Mouse (Mus musculus) neutrophil, adult 59 days (primary cell): ENCODE results near the gene Olfr307. TPM values are rescaled to one million over a fixed set of nuclear protein-coding genes. Genes with fewer than 3 reads are reported as not detected.

Experiments used
- total RNA-seq, 2 experiments: library from RNA; stranded (reverse); gene quantifications; 1 replicate in 1 of 2; 2 replicates in 1 of 2; pipeline ENCODE4 v1.2.4; 2023

Gene Olfr307
- not detected for total RNA-seq

GRCm38 (mm10) chr7:86337486-86337885 is at the start of gene Olfr307:
Olfr307 (minus strand) TSS chr7:86337586.

GRCm38 (mm10) chr7:86386558-86386957 is 49.2 kb upstream of the Olfr307 start, which contains the start of gene Olfr304:
Olfr304 (minus strand) TSS chr7:86386658.

GRCm38 (mm10) chr7:86366828-86367227 is 29.4 kb upstream of the Olfr307 start, which contains the start of gene Olfr305:
Olfr305 (minus strand) TSS chr7:86366928.

GRCm38 (mm10) chr7:86325530-86325929 is 11.9 kb downstream of the Olfr307 start, which contains the start of gene Olfr308:
Olfr308 (minus strand) TSS chr7:86325630.

GRCm38 (mm10) chr7:86313608-86314007 is 23.8 kb downstream of the Olfr307 start, which contains the start of gene Olfr309:
Olfr309 (minus strand) TSS chr7:86313708.

Other genes starting within 250 kb of the Olfr307 start
- gene Vmn2r75, start 165.8 kb downstream of the Olfr307 start, total RNA-seq: not detected
- gene Vmn2r76, start 91.3 kb downstream of the Olfr307 start, total RNA-seq: not detected
- gene Olfr310, start 60.4 kb downstream of the Olfr307 start, total RNA-seq: not detected
- not detected for gene Olfr309, start 23.9 kb downstream of the Olfr307 start, total RNA-seq
- gene Olfr308, start 12.0 kb downstream of the Olfr307 start, total RNA-seq: not detected
- not detected for gene Olfr305, start 29.3 kb upstream of the Olfr307 start, total RNA-seq
- gene Olfr304, start 49.1 kb upstream of the Olfr307 start, total RNA-seq: not detected
- not detected for gene Olfr303, start 60.2 kb upstream of the Olfr307 start, total RNA-seq
- gene Olfr301, start 66.3 kb upstream of the Olfr307 start, total RNA-seq: not detected
- gene Olfr299, start 122.3 kb upstream of the Olfr307 start, total RNA-seq: not detected
- not detected for gene Olfr298, start 154.9 kb upstream of the Olfr307 start, total RNA-seq
- not detected for gene Olfr297, start 182.4 kb upstream of the Olfr307 start, total RNA-seq
- gene Olfr295, start 246.3 kb upstream of the Olfr307 start, total RNA-seq: not detected